Mouse (Mus musculus) lung, embryonic 14.5 days (tissue): ENCODE results near the gene Camkmt. TPM values are rescaled to one million over a fixed set of nuclear protein-coding genes. Genes with fewer than 3 reads are reported as not detected.
A peak's percentile ranks its signal among the peaks of the same experiment; 100 is the strongest.

ENCODE experiments used
- ATAC-seq: fragments of 200-750 bp; cut with Nextera tagmentation; 2 replicates; pipeline ENCODE4 v1.8.0; 2017; ENCODE audit warnings: mild to moderate bottlenecking, moderate TSS enrichment, moderate library complexity; ENCODE audit not compliant: insufficient read depth
- DNase-seq: peaks from one replicate; pipeline ENCODE4 v3.0.0-alpha.2; 2015
- H3K27ac ChIP-seq: fragments of 300-500 bp; sonication (generic); 2 replicates; pipeline ENCODE4 v1.5.1; 2014; ENCODE audit warnings: low read depth, mild to moderate bottlenecking, moderate library complexity
- H3K27me3 ChIP-seq: fragments of 300-500 bp; sonication (generic); 2 replicates; pipeline ENCODE4 v1.6.1; 2014; ENCODE audit warnings: low read length, control low read depth; ENCODE audit not compliant: insufficient read depth
- H3K36me3 ChIP-seq: fragments of 300-500 bp; sonication (generic); 2 replicates; pipeline ENCODE4 v1.6.1; 2014; ENCODE audit warnings: control low read depth; ENCODE audit not compliant: insufficient read depth
- H3K4me1 ChIP-seq: fragments of 300-500 bp; sonication (generic); 2 replicates; pipeline ENCODE4 v1.6.1; 2014; ENCODE audit warnings: antibody characterized with exemption, control low read depth; ENCODE audit not compliant: insufficient read depth
- H3K4me2 ChIP-seq: fragments of 300-500 bp; sonication (generic); 2 replicates; pipeline ENCODE4 v1.6.1; 2014; ENCODE audit warnings: mild to moderate bottlenecking
- H3K4me3 ChIP-seq: fragments of 300-500 bp; sonication (generic); 2 replicates; pipeline ENCODE4 v1.5.1; 2014; ENCODE audit warnings: low read depth, low read length
- H3K9ac ChIP-seq: fragments of 300-500 bp; sonication (generic); 2 replicates; pipeline ENCODE4 v1.6.1; 2014
- H3K9me3 ChIP-seq: fragments of 300-500 bp; sonication (generic); 2 replicates; pipeline ENCODE4 v1.6.1; 2016; ENCODE audit warnings: low read depth, low read length, control low read depth
- CTCF ChIP-seq: IDR thresholded peaks from 2 replicates; pipeline ENCODE4 v1.5.1; 2016; ENCODE audit warnings: antibody characterized with exemption, low read depth
- WGBS: fragments of 180-500 bp; shearing (Covaris S2); extraction: QIAGEN DNeasy Blood & Tissue Kit; methylation state at CpG from one replicate; pipeline ENCODE4 v1.1.7; 2014; 5-methylcytosine and 5-hydroxymethylcytosine counted together
- polyA plus RNA-seq: library from polyadenylated mRNA; unstranded; fragments of >200 nt; fragmentation: Nextera tagmentation; extraction: Ambion mirVana; gene quantifications from 2 replicates; pipeline ENCODE4 v1.2.1, GENCODE M21; 2014

Gene Camkmt
- polyA plus RNA-seq, 1 experiment from 2014 or later, result 11.7 TPM

GRCm38 (mm10) chr17:85395502-85395901 is 305.1 kb downstream of the Camkmt start:
- DNase-seq (peak; percentile 48), ATAC-seq (no peak; the same call in 1 of the 2 replicates)
- no peak for TF ChIP-seq CTCF
- H3K9ac ChIP-seq, result no peak overlapping the region
- H3K9me3 ChIP-seq, result no peaks in the 10 kb centered on the region
- no peaks in the 10 kb centered on the region for H3K27me3 ChIP-seq
- H3K4me3 ChIP-seq, result no peak overlapping the region
- no peaks in the 10 kb centered on the region for H3K36me3 ChIP-seq
- peak overlapping the region; percentile 4; the same call in 1 of the 2 replicates for H3K4me2 ChIP-seq
- H3K27ac ChIP-seq, result no peak overlapping the region
- WGBS, result 38% methylated on average over 5 of the region's 5 CpGs
- no peaks in the 10 kb centered on the region for H3K4me1 ChIP-seq

DNA sequence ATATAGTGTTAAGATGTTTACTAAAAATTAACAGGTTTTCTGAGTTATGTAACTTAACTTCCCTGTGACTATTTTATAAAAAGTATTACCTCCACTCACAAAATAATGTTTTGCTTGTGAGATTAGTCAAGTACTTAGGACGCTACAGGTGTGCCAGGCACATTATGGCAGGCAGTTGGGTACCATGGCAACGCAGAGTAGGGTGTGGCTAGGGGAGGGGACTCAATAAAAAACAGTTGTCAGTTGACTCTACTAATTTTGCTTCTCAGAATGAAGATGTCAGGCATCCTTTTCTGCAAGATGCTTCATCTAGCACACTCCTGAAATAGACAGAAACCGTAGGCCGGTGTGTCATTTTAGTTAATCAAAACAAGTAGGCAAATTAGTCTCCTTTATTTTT is 310.4 kb downstream of the Camkmt start:
- H3K9me3 ChIP-seq, result no peaks in the 10 kb centered on the region
- ATAC-seq (no peak), DNase-seq (no peak)
- no peak overlapping the region for H3K4me3 ChIP-seq
- H3K27ac ChIP-seq, result no peak overlapping the region
- no peak overlapping the region for H3K4me2 ChIP-seq
- H3K27me3 ChIP-seq, result no peaks in the 10 kb centered on the region
- no peaks in the 10 kb centered on the region for H3K36me3 ChIP-seq
- no peak for TF ChIP-seq CTCF
- no peaks in the 10 kb centered on the region for H3K4me1 ChIP-seq
- WGBS, result 64% methylated on average over 4 of the region's 4 CpGs
- no peak overlapping the region for H3K9ac ChIP-seq

- Histone ChIP-seq H3K9ac (no peak overlapping the region), H3K27ac (no peak overlapping the region), H3K9me3 (no peaks in the 10 kb centered on the region), H3K4me1 (no peaks in the 10 kb centered on the region), H3K27me3 (no peaks in the 10 kb centered on the region), H3K4me3 (no peak overlapping the region), H3K36me3 (no peaks in the 10 kb centered on the region), H3K4me2 (no peak overlapping the region)
- WGBS, result 81% methylated on average over 5 of the region's 5 CpGs
- DNase-seq (no peak), ATAC-seq (no peak)
- TF ChIP-seq CTCF, result no peak
Measured at GRCm38 (mm10) chr17:85405161-85405560, 314.8 kb downstream of the Camkmt start.

- H3K27me3 ChIP-seq, result no peaks in the 10 kb centered on the region
- DNase-seq (no peak), ATAC-seq (no peak)
- TF ChIP-seq CTCF, result no peak
- H3K9me3 ChIP-seq, result no peaks in the 10 kb centered on the region
- H3K4me3 ChIP-seq, result no peak overlapping the region
- 89% methylated on average over 10 of the region's 10 CpGs for WGBS
- H3K27ac ChIP-seq, result no peak overlapping the region
- H3K4me2 ChIP-seq, result no peak overlapping the region
- H3K4me1 ChIP-seq, result no peaks in the 10 kb centered on the region
- H3K9ac ChIP-seq, result no peak overlapping the region
- no peaks in the 10 kb centered on the region for H3K36me3 ChIP-seq
Measured at GRCm38 (mm10) chr17:85406195-85406594, 315.8 kb downstream of the Camkmt start.

DNA sequence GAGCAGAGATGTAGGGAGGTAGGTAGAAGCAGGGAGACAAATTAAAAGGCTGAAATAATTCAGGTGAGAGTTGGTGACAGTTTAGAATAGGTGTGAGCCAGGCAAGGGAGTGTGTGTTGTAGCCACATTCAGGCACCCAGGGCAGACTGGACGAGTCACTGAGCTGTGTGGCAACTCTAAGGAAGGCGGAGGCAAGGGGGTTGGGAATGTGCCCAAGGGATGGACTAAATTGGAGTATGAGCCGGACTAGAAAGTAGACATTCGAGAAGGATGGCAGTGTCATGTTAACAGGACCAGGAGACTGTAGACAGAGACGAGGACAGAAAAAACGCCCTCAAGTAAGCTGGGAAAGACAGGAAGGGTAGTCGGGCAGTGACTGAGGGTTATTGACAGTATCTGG is 338.5 kb downstream of the Camkmt start:
- Histone ChIP-seq H3K4me1 (no peaks in the 10 kb centered on the region), H3K9me3 (no peaks in the 10 kb centered on the region), H3K9ac (no peak overlapping the region), H3K36me3 (no peaks in the 10 kb centered on the region), H3K27me3 (no peaks in the 10 kb centered on the region), H3K4me2 (no peak overlapping the region), H3K27ac (no peak overlapping the region), H3K4me3 (no peak overlapping the region)
- 74% methylated on average over 7 of the region's 7 CpGs for WGBS
- ATAC-seq (no peak), DNase-seq (no peak)
- TF ChIP-seq CTCF, result no peak

GRCm38 (mm10) chr17:85432923-85433322 is 342.6 kb downstream of the Camkmt start:
- H3K27ac ChIP-seq, result no peak overlapping the region
- H3K4me3 ChIP-seq, result no peak overlapping the region
- no peak for TF ChIP-seq CTCF
- H3K4me2 ChIP-seq, result no peak overlapping the region
- H3K36me3 ChIP-seq, result no peaks in the 10 kb centered on the region
- ATAC-seq, result no peak
- no peaks in the 10 kb centered on the region for H3K4me1 ChIP-seq
- H3K27me3 ChIP-seq, result no peaks in the 10 kb centered on the region
- H3K9me3 ChIP-seq, result no peaks in the 10 kb centered on the region
- 35% methylated on average over 8 of the region's 8 CpGs for WGBS
- no peak for DNase-seq
- H3K9ac ChIP-seq, result no peak overlapping the region

DNA sequence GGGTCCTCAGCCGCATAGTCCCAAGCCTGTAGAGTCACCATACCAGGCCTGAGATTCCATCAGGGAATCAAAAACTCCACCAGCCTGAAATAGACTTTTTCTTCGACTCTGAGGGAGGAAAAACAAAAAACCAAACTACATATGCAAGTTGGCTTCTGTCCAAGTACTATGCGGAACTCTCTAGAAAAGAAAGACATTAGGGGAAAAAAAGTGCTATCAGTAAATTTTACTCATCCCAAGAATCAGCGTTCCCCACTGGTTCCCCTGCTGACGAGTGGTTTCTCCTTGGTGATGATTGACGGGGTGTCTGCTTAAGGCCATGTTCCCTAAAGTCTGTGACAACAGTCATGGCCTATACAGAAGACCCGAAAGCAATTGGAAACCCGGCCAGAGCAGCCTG is 352.7 kb downstream of the Camkmt start:
- WGBS, result 48% methylated on average over 8 of the region's 8 CpGs
- H3K27ac ChIP-seq, result no peak overlapping the region
- no peak overlapping the region for H3K4me2 ChIP-seq
- H3K9ac ChIP-seq, result no peak overlapping the region
- no peaks in the 10 kb centered on the region for H3K36me3 ChIP-seq
- no peak for ATAC-seq
- DNase-seq, result peak; percentile 56
- H3K27me3 ChIP-seq, result no peaks in the 10 kb centered on the region
- H3K4me1 ChIP-seq, result no peaks in the 10 kb centered on the region
- H3K9me3 ChIP-seq, result no peaks in the 10 kb centered on the region
- no peak for TF ChIP-seq CTCF
- H3K4me3 ChIP-seq, result no peak overlapping the region
